Mouse (Mus musculus) hindbrain, embryonic 14.5 days (tissue): ENCODE measurements around the gene Gm10563. TPM values are rescaled to one million over a fixed set of nuclear protein-coding genes. Genes with fewer than 3 reads are reported as not detected.
"Not testable (repeated sequence)": the region's sequence is repeated elsewhere in the genome, so short reads cannot be mapped to it uniquely, and the experiment has no call there.

Experiments used
- ATAC-seq: fragments of 200-750 bp; cut with Nextera tagmentation; 2 replicates; pipeline ENCODE4 v1.8.0; 2017; ENCODE audit warnings: moderate number of reproducible peaks, mild to moderate bottlenecking, moderate TSS enrichment, moderate library complexity; ENCODE audit not compliant: low FRiP score
- DNase-seq: peaks from one replicate; pipeline ENCODE4 v3.0.0-alpha.2; 2015; ENCODE audit warnings: low spot score
- H3K27ac ChIP-seq: fragments of 300-500 bp; sonication (generic); 2 replicates; pipeline ENCODE4 v1.5.1; 2014; ENCODE audit warnings: mild to moderate bottlenecking, moderate library complexity
- H3K27me3 ChIP-seq: fragments of 300-500 bp; sonication (generic); 2 replicates; pipeline ENCODE4 v1.6.1; 2014; ENCODE audit warnings: mild to moderate bottlenecking, low read length, mixed read lengths; ENCODE audit not compliant: control insufficient read depth, insufficient read depth
- H3K36me3 ChIP-seq: fragments of 300-500 bp; sonication (generic); replicated peaks from 2 replicates; pipeline ENCODE4 v1.6.1; 2014; ENCODE audit not compliant: control insufficient read depth, insufficient read depth
- H3K4me1 ChIP-seq: fragments of 300-500 bp; sonication (generic); replicated peaks from 2 replicates; pipeline ENCODE4 v1.6.1; 2014; ENCODE audit warnings: antibody characterized with exemption, low read length, mixed read lengths; ENCODE audit not compliant: control insufficient read depth, insufficient read depth
- H3K4me2 ChIP-seq: fragments of 300-500 bp; sonication (generic); replicated peaks from 2 replicates; pipeline ENCODE4 v1.6.1; 2014; ENCODE audit warnings: mild to moderate bottlenecking, moderate library complexity
- H3K4me3 ChIP-seq: fragments of 300-500 bp; sonication (generic); replicated peaks from 2 replicates; pipeline ENCODE4 v1.5.1; 2014; ENCODE audit warnings: mild to moderate bottlenecking, low read length
- H3K9ac ChIP-seq: fragments of 300-500 bp; sonication (generic); 2 replicates; pipeline ENCODE4 v1.6.1; 2014
- H3K9me3 ChIP-seq: fragments of 300-500 bp; sonication (generic); 2 replicates; pipeline ENCODE4 v1.6.1; 2016; ENCODE audit warnings: low read length; ENCODE audit not compliant: control insufficient read depth
- WGBS: fragments of 180-500 bp; shearing (Covaris S2); extraction: QIAGEN DNeasy Blood & Tissue Kit; methylation state at CpG from one replicate; pipeline ENCODE4 v1.1.7; 2014; 5-methylcytosine and 5-hydroxymethylcytosine counted together
- polyA plus RNA-seq: library from polyadenylated mRNA; unstranded; fragments of >200 nt; fragmentation: Nextera tagmentation; extraction: Ambion mirVana; gene quantifications from 2 replicates; pipeline ENCODE4 v1.2.1, GENCODE M21; 2014

Gm10563 gene
- polyA plus RNA-seq, 1 experiment from 2014 or later, result not detected

- H3K4me1 ChIP-seq, H3K27me3 ChIP-seq, H3K9ac ChIP-seq, H3K4me3 ChIP-seq, H3K9me3 ChIP-seq, H3K27ac ChIP-seq, ATAC-seq, DNase-seq, H3K4me2 ChIP-seq: not testable (repeated sequence)
- 60% methylated on average over 4 of the region's 4 CpGs for WGBS
- H3K36me3 ChIP-seq, result peaks cover 11% of the 10 kb centered on the region
Measured at GRCm38 (mm10) chr4:155670236-155670635, 25.0 kb upstream of the Gm10563 start.

GRCm38 (mm10) chr4:155669598-155670075, 24.4 kb upstream of the Gm10563 start:
- Histone ChIP-seq H3K4me3 (peak overlapping the region; percentile 79), H3K27ac (peak overlapping the region; percentile 80), H3K4me2 (peak overlapping the region; percentile 85), H3K27me3 (no peaks in the 10 kb centered on the region), H3K9ac (peak overlapping the region; percentile 83), H3K9me3 (no peaks in the 10 kb centered on the region), H3K36me3 (peaks cover 17% of the 10 kb centered on the region), H3K4me1 (peaks cover 9% of the 10 kb centered on the region)
- no peak for ATAC-seq
- 1% methylated on average over 8 of the region's 8 CpGs for WGBS
- DNase-seq, result no peak

GRCm38 (mm10) chr4:155668689-155669597, 23.7 kb upstream of the Gm10563 start, which contains the start of gene Mib2:
Mib2 (minus strand) TSS chr4:155669198.
- under 1% methylated on average over 73 of the region's 73 CpGs for WGBS
- DNase-seq (peak; percentile 98), ATAC-seq (peak; percentile 99)
- peak within 1 kb of the TSS; percentile 83 for H3K9ac ChIP-seq
- peak within 1 kb of the TSS; percentile 85 for H3K4me2 ChIP-seq
- H3K4me3 ChIP-seq, result peak within 1 kb of the TSS; percentile 79
- H3K4me1 ChIP-seq, result peaks cover 9% of the 10 kb centered on the region
- H3K27me3 ChIP-seq, result no peaks in the 10 kb centered on the region
- H3K9me3 ChIP-seq, result no peaks in the 10 kb centered on the region
- peaks cover 17% of the 10 kb centered on the region for H3K36me3 ChIP-seq
- H3K27ac ChIP-seq, result peak within 1 kb of the TSS; percentile 80

GRCm38 (mm10) chr4:155666903-155667302, 21.7 kb upstream of the Gm10563 start:
- Histone ChIP-seq H3K4me1 (peaks cover 9% of the 10 kb centered on the region), H3K27me3 (no peaks in the 10 kb centered on the region), H3K36me3 (peaks cover 17% of the 10 kb centered on the region), H3K9me3 (no peaks in the 10 kb centered on the region), H3K4me3 (no peak overlapping the region), H3K4me2 (no peak overlapping the region), H3K9ac (no peak overlapping the region), H3K27ac (no peak overlapping the region)
- ATAC-seq (no peak), DNase-seq (no peak)

- H3K36me3 ChIP-seq, result peaks cover 52% of the 10 kb centered on the region
- ATAC-seq (no peak), DNase-seq (no peak)
Measured at GRCm38 (mm10) chr4:155660641-155661040, 15.4 kb upstream of the Gm10563 start.

GRCm38 (mm10) chr4:155658961-155659360, 13.8 kb upstream of the Gm10563 start:
- H3K4me1 ChIP-seq, result peaks cover 14% of the 10 kb centered on the region
- no peak overlapping the region for H3K4me2 ChIP-seq
- H3K27me3 ChIP-seq, result peaks cover 31% of the 10 kb centered on the region
- no peak overlapping the region for H3K27ac ChIP-seq
- WGBS, result 91% methylated on average over 10 of the region's 10 CpGs
- peaks cover 48% of the 10 kb centered on the region for H3K36me3 ChIP-seq
- DNase-seq (no peak), ATAC-seq (no peak)
- no peak overlapping the region for H3K9ac ChIP-seq
- H3K9me3 ChIP-seq, result no peaks in the 10 kb centered on the region
- H3K4me3 ChIP-seq, result no peak overlapping the region

More at GRCm38 (mm10) chr4:155660641-155661040, 15.4 kb upstream of the Gm10563 start:
- no peaks in the 10 kb centered on the region for H3K9me3 ChIP-seq
- H3K4me2 ChIP-seq, result no peak overlapping the region
- H3K4me1 ChIP-seq, result no peaks in the 10 kb centered on the region
- H3K27me3 ChIP-seq, result peaks cover 15% of the 10 kb centered on the region
- no peak overlapping the region for H3K27ac ChIP-seq
- WGBS, result 80% methylated on average over 12 of the region's 12 CpGs
- H3K4me3 ChIP-seq, result no peak overlapping the region
- H3K9ac ChIP-seq, result no peak overlapping the region

GRCm38 (mm10) chr4:155656214-155656751, 11.1 kb upstream of the Gm10563 start:
- no peak overlapping the region for H3K4me3 ChIP-seq
- peaks cover 57% of the 10 kb centered on the region for H3K27me3 ChIP-seq
- no peak overlapping the region for H3K27ac ChIP-seq
- no peak overlapping the region for H3K9ac ChIP-seq
- no peaks in the 10 kb centered on the region for H3K9me3 ChIP-seq
- DNase-seq (no peak), ATAC-seq (no peak)
- H3K4me2 ChIP-seq, result no peak overlapping the region
- H3K4me1 ChIP-seq, result peaks cover 29% of the 10 kb centered on the region
- WGBS, result 92% methylated on average over 13 of the region's 13 CpGs
- peaks cover 59% of the 10 kb centered on the region for H3K36me3 ChIP-seq

- H3K27ac ChIP-seq, result no peak overlapping the region
- H3K4me3 ChIP-seq, result peak overlapping the region; percentile 22
- H3K4me2 ChIP-seq, result peak overlapping the region; percentile 64
- H3K9ac ChIP-seq, result peak overlapping the region; percentile 40; the same call in 1 of the 2 replicates
- peaks cover 29% of the 10 kb centered on the region for H3K4me1 ChIP-seq
- peaks cover 66% of the 10 kb centered on the region for H3K36me3 ChIP-seq
- DNase-seq, result no peak
- 3% methylated on average over 51 of the region's 52 CpGs for WGBS
- H3K27me3 ChIP-seq, result peaks cover 67% of the 10 kb centered on the region
- peak; percentile 25; the same call in 1 of the 2 replicates for ATAC-seq
- H3K9me3 ChIP-seq, result no peaks in the 10 kb centered on the region
Measured at GRCm38 (mm10) chr4:155654456-155655298, 9.5 kb upstream of the Gm10563 start.

GRCm38 (mm10) chr4:155654183-155654455, 8.9 kb upstream of the Gm10563 start:
- H3K36me3 ChIP-seq, result peaks cover 66% of the 10 kb centered on the region
- WGBS, result 6% methylated on average over 6 of the region's 6 CpGs
- H3K4me1 ChIP-seq, result peaks cover 29% of the 10 kb centered on the region
- no peak overlapping the region for H3K27ac ChIP-seq
- no peaks in the 10 kb centered on the region for H3K9me3 ChIP-seq
- no peak for DNase-seq
- ATAC-seq, result no peak
- H3K4me2 ChIP-seq, result peak overlapping the region; percentile 64
- peak overlapping the region; percentile 22; the same call in 1 of the 2 replicates for H3K4me3 ChIP-seq
- H3K9ac ChIP-seq, result 0 out of 2 replicates have a peak overlapping the region, but pooled peaks have one; percentile 40
- peaks cover 67% of the 10 kb centered on the region for H3K27me3 ChIP-seq
